Mouse (Mus musculus) lung, adult 2 months (tissue): ENCODE data around the gene Gm20388.

Source experiments
- CTCF ChIP-seq: fragments of 200-500 bp; IDR thresholded peaks from 2 replicates; pipeline ENCODE4 v1.5.1; 2011; ENCODE audit warnings: mild to moderate bottlenecking, low read length, control low read depth; ENCODE audit not compliant: insufficient read depth
- POLR2A ChIP-seq: fragments of 200-500 bp; IDR thresholded peaks from 2 replicates; pipeline ENCODE4 v1.6.1; 2011; ENCODE audit warnings: low read depth, mild to moderate bottlenecking, control low read depth, low read length, borderline replicate concordance; ENCODE audit errors: extremely low read depth

DNA sequence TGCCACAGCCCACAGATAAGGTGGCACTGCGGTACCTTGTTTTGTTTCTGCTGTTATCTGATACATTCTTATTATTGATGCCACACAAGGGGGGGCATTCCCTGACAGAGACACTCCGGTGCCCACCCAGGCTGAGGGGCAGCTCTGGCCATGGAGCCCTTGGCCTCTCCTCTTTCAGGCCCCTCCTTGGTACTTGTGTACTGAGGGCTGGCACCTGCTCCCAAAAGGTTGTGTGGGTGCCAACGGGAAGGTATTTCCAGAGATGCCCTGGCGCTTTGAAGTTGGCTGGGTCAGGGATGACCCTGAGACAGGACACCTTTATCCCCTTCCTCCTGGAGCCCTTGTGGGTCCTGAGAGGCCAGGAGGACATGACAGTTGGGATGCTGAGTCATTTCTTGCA lies 2231.8 kb downstream of the Gm20388 start:
- TF ChIP-seq POLR2A (no peak), CTCF (no peak)
